Mouse (Mus musculus) stomach, postnatal 0 days (tissue): Measurements from ENCODE around the gene Lhfpl5.

ENCODE experiments used
- CTCF ChIP-seq: IDR thresholded peaks from 2 replicates; pipeline ENCODE4 v1.5.1; 2016; ENCODE audit warnings: antibody characterized with exemption, low read depth, mild to moderate bottlenecking, moderate library complexity
- EP300 ChIP-seq: optimal IDR thresholded peaks from 2 replicates; pipeline ENCODE3; 2016; ENCODE audit warnings: antibody characterized with exemption

DNA sequence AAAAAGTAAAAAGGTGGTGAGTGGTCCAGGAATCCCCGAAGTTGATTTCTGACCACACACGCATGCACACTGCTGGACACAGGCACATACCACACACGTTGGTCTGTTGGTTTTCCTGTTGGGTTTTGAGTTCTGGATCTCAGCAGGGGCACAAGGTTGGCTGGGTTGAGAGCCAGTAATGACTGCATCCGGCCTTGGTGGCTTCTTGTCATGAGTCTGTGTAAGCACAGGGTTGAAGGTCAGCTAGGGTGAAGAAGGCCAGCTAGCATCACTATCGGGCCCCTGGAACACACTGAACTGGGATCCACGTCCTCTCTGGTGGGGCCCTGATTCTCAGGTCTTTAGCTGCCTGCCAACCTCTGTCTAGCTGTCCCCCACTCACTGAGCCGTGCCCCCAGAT, 2.9 kb upstream of the Lhfpl5 start:
- TF ChIP-seq CTCF, result no peak
- TF ChIP-seq EP300, result no peak
